Mouse (Mus musculus) kidney, embryonic 14.5 days (tissue): ENCODE measurements around the gene Filip1l. TPM values are rescaled to one million over a fixed set of nuclear protein-coding genes. Genes with fewer than 3 reads are reported as not detected.

Experiments
- ATAC-seq: fragments of 200-750 bp; cut with Nextera tagmentation; 2 replicates; pipeline ENCODE4 v1.8.0; 2017; ENCODE audit warnings: moderate number of reproducible peaks, mild to moderate bottlenecking, moderate TSS enrichment, moderate library complexity; ENCODE audit not compliant: low FRiP score, low TSS enrichment
- H3K27ac ChIP-seq: fragments of 300-500 bp; sonication (generic); 2 replicates; pipeline ENCODE4 v1.5.1; 2014; ENCODE audit warnings: low read depth, mild to moderate bottlenecking, low read length, moderate library complexity, mixed read lengths
- H3K27me3 ChIP-seq: fragments of 300-500 bp; sonication (generic); 2 replicates; pipeline ENCODE4 v1.6.1; 2014; ENCODE audit warnings: mild to moderate bottlenecking, low read length; ENCODE audit not compliant: control insufficient read depth, insufficient read depth
- H3K36me3 ChIP-seq: fragments of 300-500 bp; sonication (generic); 2 replicates; pipeline ENCODE4 v1.6.1; 2014; ENCODE audit warnings: low read length, mixed read lengths; ENCODE audit not compliant: control insufficient read depth, insufficient read depth
- H3K4me1 ChIP-seq: fragments of 300-500 bp; sonication (generic); 2 replicates; pipeline ENCODE4 v1.6.1; 2014; ENCODE audit warnings: low read length, mixed read lengths; ENCODE audit not compliant: control insufficient read depth, insufficient read depth
- H3K4me2 ChIP-seq: fragments of 300-500 bp; sonication (generic); replicated peaks from 2 replicates; pipeline ENCODE4 v1.6.1; 2014; ENCODE audit warnings: low read depth, mild to moderate bottlenecking, low read length
- H3K4me3 ChIP-seq: fragments of 300-500 bp; sonication (generic); 2 replicates; pipeline ENCODE4 v1.5.1; 2014; ENCODE audit warnings: mild to moderate bottlenecking, low read length
- H3K9ac ChIP-seq: fragments of 300-500 bp; sonication (generic); 2 replicates; pipeline ENCODE4 v1.6.1; 2014; ENCODE audit warnings: low read depth, mild to moderate bottlenecking, low read length, moderate library complexity
- H3K9me3 ChIP-seq: fragments of 300-500 bp; sonication (generic); 2 replicates; pipeline ENCODE4 v1.6.1; 2016; ENCODE audit warnings: low read length; ENCODE audit not compliant: control insufficient read depth
- WGBS: fragments of 180-500 bp; shearing (Covaris S2); extraction: QIAGEN DNeasy Blood & Tissue Kit; methylation state at CpG from one replicate; pipeline ENCODE4 v1.1.7; 2014; 5-methylcytosine and 5-hydroxymethylcytosine counted together
- polyA plus RNA-seq: library from polyadenylated mRNA; unstranded; fragments of >200 nt; fragmentation: Nextera tagmentation; extraction: Ambion mirVana; gene quantifications from 2 replicates; pipeline ENCODE4 v1.2.1, GENCODE M21; 2014

The Filip1l gene
- polyA plus RNA-seq, 1 experiment from 2014 or later: 21.1 TPM

GRCm38 (mm10) chr16:57470286-57470830 is 117.5 kb downstream of the Filip1l start:
- 91% methylated on average over 12 of the region's 12 CpGs for WGBS
- H3K4me3 ChIP-seq: no peak overlapping the region
- no peaks in the 10 kb centered on the region for H3K9me3 ChIP-seq
- peaks cover 15% of the 10 kb centered on the region; the same call in 1 of the 2 replicates for H3K4me1 ChIP-seq
- no peaks in the 10 kb centered on the region for H3K36me3 ChIP-seq
- no peaks in the 10 kb centered on the region for H3K27me3 ChIP-seq
- no peak overlapping the region for H3K9ac ChIP-seq
- H3K4me2 ChIP-seq: no peak overlapping the region
- H3K27ac ChIP-seq: no peak overlapping the region
- ATAC-seq: no peak

GRCm38 (mm10) chr16:57471071-57471470 is 118.2 kb downstream of the Filip1l start:
- Histone ChIP-seq H3K27ac (no peak overlapping the region), H3K4me1 (peaks cover 15% of the 10 kb centered on the region; the same call in 1 of the 2 replicates), H3K9me3 (no peaks in the 10 kb centered on the region), H3K9ac (no peak overlapping the region), H3K27me3 (no peaks in the 10 kb centered on the region), H3K4me3 (no peak overlapping the region), H3K36me3 (no peaks in the 10 kb centered on the region), H3K4me2 (no peak overlapping the region)
- ATAC-seq: no peak

DNA sequence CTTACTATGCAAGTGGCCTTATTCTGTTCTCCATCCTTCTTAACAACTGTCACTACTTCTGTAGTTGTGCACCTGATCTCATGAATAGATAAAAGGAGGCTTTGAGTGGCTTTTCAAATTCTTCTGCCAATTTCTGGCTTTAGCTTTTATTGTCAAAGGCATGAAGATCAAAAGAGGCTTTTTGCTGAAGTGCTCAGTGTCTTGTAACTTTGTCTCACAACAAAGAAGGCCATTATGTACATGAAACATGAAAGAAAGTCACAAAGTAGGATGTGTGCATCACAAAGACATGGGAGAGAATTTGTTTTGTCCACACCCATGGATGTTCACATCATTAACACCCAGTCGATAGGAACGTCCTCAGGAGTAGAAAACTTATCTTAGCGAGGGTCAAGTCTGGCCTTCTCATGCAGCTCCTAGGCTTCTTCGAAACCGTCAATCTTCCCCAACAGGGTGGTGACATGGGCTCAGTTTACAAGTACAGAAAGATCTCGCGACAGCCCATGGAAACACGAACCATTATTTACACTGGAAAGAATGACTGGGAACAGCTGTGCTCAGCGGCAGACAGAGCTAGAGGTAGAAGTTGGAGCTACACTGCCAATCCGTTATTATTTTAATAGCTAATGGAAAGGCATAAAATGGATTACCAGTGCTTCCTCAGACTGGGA is 120.7 kb downstream of the Filip1l start:
- peak; percentile 85; the same call in 1 of the 2 replicates for ATAC-seq
- H3K4me3 ChIP-seq: no peak overlapping the region
- no peaks in the 10 kb centered on the region for H3K36me3 ChIP-seq
- peaks cover 15% of the 10 kb centered on the region; the same call in 1 of the 2 replicates for H3K4me1 ChIP-seq
- no peak overlapping the region; the same call in 1 of the 2 replicates for H3K4me2 ChIP-seq
- WGBS: 18% methylated on average over 10 of the region's 10 CpGs
- no peaks in the 10 kb centered on the region for H3K27me3 ChIP-seq
- H3K9me3 ChIP-seq: no peaks in the 10 kb centered on the region
- no peak overlapping the region for H3K9ac ChIP-seq
- no peak overlapping the region for H3K27ac ChIP-seq

DNA sequence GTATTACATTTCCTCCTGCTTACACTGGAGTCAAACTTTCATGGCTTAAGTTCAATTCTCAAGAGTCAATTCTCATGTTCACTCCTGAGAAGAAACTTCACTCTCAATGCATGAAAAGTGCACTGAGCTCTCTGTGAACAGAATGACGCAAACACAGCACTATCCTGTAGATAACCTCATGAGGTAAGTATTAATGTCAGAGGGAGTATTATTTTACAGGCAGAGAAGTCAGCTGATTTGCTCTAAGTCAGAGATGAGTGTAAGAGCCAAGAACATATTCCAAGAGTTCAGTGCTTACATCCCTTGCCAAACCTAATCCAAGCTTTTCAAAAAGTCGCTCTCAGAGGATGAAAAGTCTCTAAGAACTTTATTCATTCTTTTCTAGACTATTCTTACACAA is 125.6 kb downstream of the Filip1l start:
- H3K9ac ChIP-seq: no peak overlapping the region
- 85% methylated on average over 2 of the region's 2 CpGs for WGBS
- no peak for ATAC-seq
- H3K4me1 ChIP-seq: 0 out of 2 replicates have a peak, but pooled peaks cover 6% of the 10 kb centered on the region
- H3K9me3 ChIP-seq: no peaks in the 10 kb centered on the region
- no peaks in the 10 kb centered on the region for H3K27me3 ChIP-seq
- no peak overlapping the region for H3K4me2 ChIP-seq
- no peaks in the 10 kb centered on the region for H3K36me3 ChIP-seq
- no peak overlapping the region for H3K4me3 ChIP-seq
- H3K27ac ChIP-seq: no peak overlapping the region

DNA sequence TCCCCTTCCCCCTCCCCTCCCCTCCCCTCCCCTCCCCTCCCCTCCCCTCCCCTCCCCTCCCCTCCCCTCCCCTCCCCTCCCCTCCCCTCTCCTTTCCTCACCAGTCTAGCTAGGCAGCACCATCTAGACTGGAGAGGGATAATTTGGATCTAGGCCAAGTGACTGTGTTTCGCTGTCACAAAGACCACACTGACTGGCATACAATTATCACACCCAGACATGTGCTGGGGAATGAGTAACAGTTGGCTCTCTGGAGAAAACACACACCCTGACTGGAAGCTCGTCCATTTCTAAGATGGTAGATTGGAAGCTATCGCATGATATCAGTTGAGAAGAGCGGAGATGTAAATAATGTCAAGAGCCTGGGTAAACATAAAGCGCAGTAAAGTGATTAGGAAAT is 126.9 kb downstream of the Filip1l start:
- WGBS: 77% methylated on average over 5 of the region's 5 CpGs
- Histone ChIP-seq H3K9ac (no peak overlapping the region), H3K36me3 (no peaks in the 10 kb centered on the region), H3K27ac (no peak overlapping the region), H3K4me3 (no peak overlapping the region), H3K9me3 (no peaks in the 10 kb centered on the region), H3K27me3 (no peaks in the 10 kb centered on the region), H3K4me1 (0 out of 2 replicates have a peak, but pooled peaks cover 3% of the 10 kb centered on the region), H3K4me2 (no peak overlapping the region)
- ATAC-seq: no peak

DNA sequence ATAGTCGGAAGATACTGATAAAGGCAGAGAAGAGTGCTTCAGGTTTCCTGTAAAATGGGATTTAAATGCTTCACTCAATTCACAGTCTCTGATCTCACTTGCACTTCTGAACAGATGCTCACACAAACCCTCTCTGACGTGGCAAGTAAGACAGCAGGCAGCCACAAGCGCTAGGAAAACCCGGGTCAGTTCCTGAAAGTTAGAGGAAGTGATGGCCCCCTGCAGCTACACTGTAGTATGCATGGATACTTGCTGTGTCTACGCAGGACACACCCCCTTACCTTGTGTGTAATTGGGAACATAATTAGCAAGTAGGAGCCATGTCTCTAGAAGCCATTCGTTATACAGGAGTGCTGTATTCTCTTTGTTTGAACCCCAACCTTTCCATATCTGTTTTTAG is 129.4 kb downstream of the Filip1l start:
- no peak for ATAC-seq
- H3K4me2 ChIP-seq: no peak overlapping the region
- H3K27me3 ChIP-seq: no peaks in the 10 kb centered on the region
- no peaks in the 10 kb centered on the region for H3K36me3 ChIP-seq
- H3K4me3 ChIP-seq: no peak overlapping the region
- 65% methylated on average over 6 of the region's 6 CpGs for WGBS
- H3K9ac ChIP-seq: no peak overlapping the region
- no peaks in the 10 kb centered on the region for H3K9me3 ChIP-seq
- no peak overlapping the region for H3K27ac ChIP-seq
- 0 out of 2 replicates have a peak, but pooled peaks cover 3% of the 10 kb centered on the region for H3K4me1 ChIP-seq

DNA sequence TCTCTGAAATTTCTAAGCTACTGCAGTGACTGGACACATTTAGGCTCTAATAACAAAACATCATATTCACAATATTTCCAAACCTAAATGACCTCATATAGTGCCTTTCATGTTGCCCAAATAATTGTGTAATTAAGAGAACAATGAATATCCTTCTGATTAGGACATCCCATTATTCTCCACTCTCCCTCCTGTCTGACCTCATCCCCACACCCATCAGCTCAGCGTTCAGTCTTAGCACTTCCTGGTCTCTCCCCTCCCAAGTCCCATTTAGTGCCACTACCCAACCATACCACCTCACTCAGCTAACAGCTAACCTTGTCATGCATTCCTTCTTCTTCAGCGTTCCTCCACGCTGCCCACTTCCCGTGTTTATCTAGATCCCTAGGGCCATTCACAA is 130.0 kb downstream of the Filip1l start:
- Histone ChIP-seq H3K9me3 (no peaks in the 10 kb centered on the region), H3K36me3 (no peaks in the 10 kb centered on the region), H3K27ac (no peak overlapping the region), H3K4me3 (no peak overlapping the region), H3K27me3 (no peaks in the 10 kb centered on the region), H3K4me1 (0 out of 2 replicates have a peak, but pooled peaks cover 6% of the 10 kb centered on the region), H3K4me2 (no peak overlapping the region), H3K9ac (no peak overlapping the region)
- WGBS: 59% methylated on average over 4 of the region's 4 CpGs
- ATAC-seq: no peak

DNA sequence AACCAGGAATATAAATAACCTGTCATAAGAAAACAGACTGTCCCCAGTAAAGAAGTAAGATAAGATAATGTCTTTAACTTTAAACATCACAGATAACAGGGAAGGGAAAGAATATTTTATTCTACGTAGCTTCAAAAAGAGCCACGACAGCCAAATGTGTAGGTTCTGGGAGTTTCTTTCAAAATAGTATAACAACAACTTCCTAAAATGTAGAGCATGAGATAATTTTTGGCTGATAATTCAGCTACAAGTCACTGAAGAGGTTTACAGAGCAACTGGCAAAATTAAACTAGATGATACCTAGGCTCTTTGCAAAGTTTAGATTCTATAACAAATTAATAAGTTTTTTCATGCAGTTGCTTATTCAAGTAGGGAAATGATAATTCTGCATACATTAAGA is 130.6 kb downstream of the Filip1l start:
- Histone ChIP-seq H3K36me3 (no peaks in the 10 kb centered on the region), H3K27ac (no peak overlapping the region; the same call in 1 of the 2 replicates), H3K4me2 (no peak overlapping the region), H3K9ac (no peak overlapping the region), H3K27me3 (no peaks in the 10 kb centered on the region), H3K9me3 (no peaks in the 10 kb centered on the region), H3K4me3 (no peak overlapping the region), H3K4me1 (0 out of 2 replicates have a peak, but pooled peaks cover 8% of the 10 kb centered on the region)
- no peak for ATAC-seq
- WGBS: 72% methylated on average over 2 of the region's 2 CpGs

GRCm38 (mm10) chr16:57484043-57484795 is 131.3 kb downstream of the Filip1l start:
- Histone ChIP-seq H3K9ac (no peak overlapping the region), H3K9me3 (no peaks in the 10 kb centered on the region), H3K27me3 (no peaks in the 10 kb centered on the region), H3K4me3 (no peak overlapping the region), H3K4me1 (0 out of 2 replicates have a peak, but pooled peaks cover 8% of the 10 kb centered on the region), H3K36me3 (no peaks in the 10 kb centered on the region), H3K4me2 (no peak overlapping the region), H3K27ac (peak overlapping the region; percentile 3; the same call in 1 of the 2 replicates)
- WGBS: 40% methylated on average over 12 of the region's 12 CpGs
- ATAC-seq: peak; percentile 88
